Mouse (Mus musculus): Measurements from ENCODE around the gene Mars. TPM values are rescaled to one million over a fixed set of nuclear protein-coding genes. Genes with fewer than 3 reads are reported as not detected.

The Mars gene
- 99.1 and 103 TPM in 2 replicates for polyA plus RNA-seq (2015; fragmentation: Nextera tagmentation; extraction: Ambion mirVana)

GRCm38 (mm10) chr10:127311476-127312355 lies at the start of gene Mars:
Mars (minus strand) TSS chr10:127311786.
- H3K4me2 ChIP-seq (ENCODE audit: low read length), result peak within 1 kb of the TSS; percentile 58
- peak within 1 kb of the TSS; percentile 82 for H3K4me3 ChIP-seq (replicated peaks; ENCODE audit: low read depth, low read length)
- TF ChIP-seq CTCF (IDR thresholded peaks at IDR 0.05; ENCODE audit: low read depth), result 0 out of 2 replicates have a peak, but pooled peaks have one; percentile 4
- peak within 1 kb of the TSS; percentile 73 for H3K27ac ChIP-seq
- H3K27me3 ChIP-seq (ENCODE audit: insufficient read depth, low read length), result no peaks in the 10 kb centered on the region
- H3K9ac ChIP-seq (ENCODE audit: low read depth, low read length), result peak within 1 kb of the TSS; percentile 83
- H3K36me3 ChIP-seq (ENCODE audit: insufficient read depth, low read length), result peaks cover 16% of the 10 kb centered on the region
- under 1% methylated on average over 65 of the region's 65 CpGs for WGBS
- peak; percentile 99 for DNase-seq (ENCODE audit: low spot score)
- peaks cover 6% of the 10 kb centered on the region; the same call in 1 of the 2 replicates for H3K4me1 ChIP-seq (replicated peaks; ENCODE audit: insufficient read depth, low read length)
- H3K9me3 ChIP-seq (replicated peaks; ENCODE audit: low read length), result no peaks in the 10 kb centered on the region
- peak; percentile 94 for ATAC-seq (replicated peaks; ENCODE audit: low FRiP score, low read depth)

DNA sequence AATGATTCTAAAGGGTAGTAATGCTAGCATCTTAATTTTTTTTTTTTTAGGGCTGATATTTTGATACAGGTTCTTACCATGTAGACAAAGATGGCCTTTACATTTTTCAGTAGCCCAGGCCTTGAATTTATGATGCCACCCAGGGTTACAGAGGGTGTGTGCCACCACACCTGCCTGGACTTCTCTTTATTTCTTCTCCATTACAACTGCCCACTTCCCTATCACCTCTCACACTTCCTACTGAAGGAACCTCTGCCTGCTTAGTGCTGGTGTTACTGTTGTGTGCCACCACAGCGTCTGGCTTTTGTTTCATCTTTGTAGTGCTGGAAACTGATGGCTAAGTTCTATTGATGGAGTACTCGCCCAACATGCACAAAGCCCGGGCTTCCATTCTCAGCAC lies 49.1 kb upstream of the Mars start:
- Histone ChIP-seq H3K36me3 (ENCODE audit: insufficient read depth, low read length) (no peaks in the 10 kb centered on the region), H3K4me3 (replicated peaks; ENCODE audit: low read depth, low read length) (no peak overlapping the region), H3K27ac (no peak overlapping the region), H3K4me1 (replicated peaks; ENCODE audit: insufficient read depth, low read length) (no peaks in the 10 kb centered on the region), H3K27me3 (ENCODE audit: insufficient read depth, low read length) (no peaks in the 10 kb centered on the region), H3K9me3 (replicated peaks; ENCODE audit: low read length) (no peaks in the 10 kb centered on the region), H3K4me2 (ENCODE audit: low read length) (no peak overlapping the region), H3K9ac (ENCODE audit: low read depth, low read length) (no peak overlapping the region)
- no peak for ATAC-seq (replicated peaks; ENCODE audit: low FRiP score, low read depth)
- DNase-seq (ENCODE audit: low spot score), result no peak
- TF ChIP-seq CTCF (IDR thresholded peaks at IDR 0.05; ENCODE audit: low read depth), result no peak
- WGBS, result 81% methylated on average over 3 of the region's 3 CpGs

GRCm38 (mm10) chr10:127355336-127355735 lies 43.8 kb upstream of the Mars start:
- H3K27me3 ChIP-seq (ENCODE audit: insufficient read depth, low read length), result no peaks in the 10 kb centered on the region
- no peak for TF ChIP-seq CTCF (IDR thresholded peaks at IDR 0.05; ENCODE audit: low read depth)
- WGBS, result 65% methylated on average over 10 of the region's 10 CpGs
- H3K36me3 ChIP-seq (ENCODE audit: insufficient read depth, low read length), result no peaks in the 10 kb centered on the region
- DNase-seq (ENCODE audit: low spot score), result no peak
- no peak for ATAC-seq (replicated peaks; ENCODE audit: low FRiP score, low read depth)
- no peaks in the 10 kb centered on the region for H3K9me3 ChIP-seq (replicated peaks; ENCODE audit: low read length)
- no peaks in the 10 kb centered on the region for H3K4me1 ChIP-seq (replicated peaks; ENCODE audit: insufficient read depth, low read length)
- H3K9ac ChIP-seq (ENCODE audit: low read depth, low read length), result no peak overlapping the region
- no peak overlapping the region for H3K4me3 ChIP-seq (replicated peaks; ENCODE audit: low read depth, low read length)
- H3K4me2 ChIP-seq (ENCODE audit: low read length), result no peak overlapping the region
- no peak overlapping the region for H3K27ac ChIP-seq

- Histone ChIP-seq H3K9me3 (replicated peaks; ENCODE audit: low read length) (no peaks in the 10 kb centered on the region), H3K4me2 (ENCODE audit: low read length) (no peak within 1 kb of the TSS), H3K27me3 (ENCODE audit: insufficient read depth, low read length) (no peaks in the 10 kb centered on the region), H3K9ac (ENCODE audit: low read depth, low read length) (no peak within 1 kb of the TSS), H3K4me1 (replicated peaks; ENCODE audit: insufficient read depth, low read length) (no peaks in the 10 kb centered on the region), H3K36me3 (ENCODE audit: insufficient read depth, low read length) (no peaks in the 10 kb centered on the region), H3K4me3 (replicated peaks; ENCODE audit: low read depth, low read length) (no peak within 1 kb of the TSS), H3K27ac (no peak within 1 kb of the TSS)
- 80% methylated on average over 18 of the region's 18 CpGs for WGBS
- DNase-seq (ENCODE audit: low spot score) (peak; percentile 55), ATAC-seq (replicated peaks; ENCODE audit: low FRiP score, low read depth) (no peak)
- peak; percentile 70 for TF ChIP-seq CTCF (IDR thresholded peaks at IDR 0.05; ENCODE audit: low read depth)
These were observed 42.6 kb upstream of the Mars start, which contains the start of gene Inhbe for GRCm38 (mm10) chr10:127353909-127354895. Inhbe (minus strand) TSS chr10:127354411.

GRCm38 (mm10) chr10:127352766-127353165 lies 41.2 kb upstream of the Mars start:
- H3K9me3 ChIP-seq (replicated peaks; ENCODE audit: low read length), result no peaks in the 10 kb centered on the region
- no peak overlapping the region for H3K9ac ChIP-seq (ENCODE audit: low read depth, low read length)
- H3K4me1 ChIP-seq (replicated peaks; ENCODE audit: insufficient read depth, low read length), result no peaks in the 10 kb centered on the region
- no peak overlapping the region for H3K27ac ChIP-seq
- H3K27me3 ChIP-seq (ENCODE audit: insufficient read depth, low read length), result no peaks in the 10 kb centered on the region
- DNase-seq (ENCODE audit: low spot score) (no peak), ATAC-seq (replicated peaks; ENCODE audit: low FRiP score, low read depth) (no peak)
- no peak for TF ChIP-seq CTCF (IDR thresholded peaks at IDR 0.05; ENCODE audit: low read depth)
- H3K36me3 ChIP-seq (ENCODE audit: insufficient read depth, low read length), result no peaks in the 10 kb centered on the region
- WGBS, result 89% methylated on average over 11 of the region's 11 CpGs
- H3K4me2 ChIP-seq (ENCODE audit: low read length), result no peak overlapping the region
- H3K4me3 ChIP-seq (replicated peaks; ENCODE audit: low read depth, low read length), result no peak overlapping the region

DNA sequence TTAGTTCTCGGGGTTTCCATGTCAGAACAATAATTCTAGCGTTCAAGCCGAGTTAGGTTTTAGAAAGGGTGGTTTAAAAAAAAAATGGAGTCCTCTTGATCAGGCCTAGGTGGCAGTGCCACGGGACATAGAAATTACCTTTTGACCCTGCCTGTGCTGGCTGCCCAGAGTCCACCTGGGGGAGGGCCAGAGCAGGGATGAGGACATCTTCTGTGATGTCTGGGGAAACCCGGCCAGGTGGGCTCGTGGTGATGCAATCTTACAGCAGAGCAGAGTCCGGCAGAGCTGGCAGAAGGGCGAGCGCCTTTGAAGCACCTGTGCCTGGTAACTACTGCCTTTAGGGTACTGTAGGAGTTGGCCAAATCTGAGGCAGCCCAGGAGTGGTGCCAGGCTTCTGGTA lies 40.6 kb upstream of the Mars start:
- no peaks in the 10 kb centered on the region for H3K9me3 ChIP-seq (replicated peaks; ENCODE audit: low read length)
- H3K4me2 ChIP-seq (ENCODE audit: low read length), result no peak overlapping the region
- no peak for TF ChIP-seq CTCF (IDR thresholded peaks at IDR 0.05; ENCODE audit: low read depth)
- 71% methylated on average over 9 of the region's 9 CpGs for WGBS
- H3K4me1 ChIP-seq (replicated peaks; ENCODE audit: insufficient read depth, low read length), result no peaks in the 10 kb centered on the region
- H3K4me3 ChIP-seq (replicated peaks; ENCODE audit: low read depth, low read length), result no peak overlapping the region
- H3K9ac ChIP-seq (ENCODE audit: low read depth, low read length), result no peak overlapping the region
- ATAC-seq (replicated peaks; ENCODE audit: low FRiP score, low read depth) (no peak), DNase-seq (ENCODE audit: low spot score) (no peak)
- H3K27me3 ChIP-seq (ENCODE audit: insufficient read depth, low read length), result no peaks in the 10 kb centered on the region
- no peak overlapping the region for H3K27ac ChIP-seq
- H3K36me3 ChIP-seq (ENCODE audit: insufficient read depth, low read length), result no peaks in the 10 kb centered on the region
